Mouse (Mus musculus) ES-E14 (cell line): ENCODE results near the gene Tbl3. TPM values are rescaled to one million over a fixed set of nuclear protein-coding genes. Genes with fewer than 3 reads are reported as not detected.

Experiments used
- DNase-seq: peaks from one replicate; pipeline ENCODE4 v3.0.0-alpha.2; 2013; ENCODE audit warnings: low read depth, low spot score
- H3K27ac ChIP-seq: 2 replicates; pipeline ENCODE4 v1.5.1; 2012; ENCODE audit warnings: low read depth, mild to moderate bottlenecking, low read length, moderate library complexity, mixed read lengths; ENCODE audit not compliant: poor library complexity, insufficient read depth, severe bottlenecking
- H3K36me3 ChIP-seq: 2 replicates; pipeline ENCODE4 v1.6.1; 2012; ENCODE audit warnings: mild to moderate bottlenecking, low read length, moderate library complexity, mixed read lengths; ENCODE audit not compliant: control insufficient read depth, poor library complexity, insufficient read depth, severe bottlenecking
- H3K4me1 ChIP-seq, 2 experiments: fragments of 150-350 bp in 1 of 2; sonication (generic) in 1 of 2; 2 replicates each; pipeline ENCODE4 v1.6.1; 2012; ENCODE audit warnings: low read length in 2 of 2, mild to moderate bottlenecking in 1 of 2, mixed read lengths in 1 of 2; ENCODE audit not compliant: control insufficient read depth in 2 of 2, insufficient read depth in 2 of 2, poor library complexity in 1 of 2
- H3K4me3 ChIP-seq, 2 experiments: fragments of 150-350 bp in 1 of 2; sonication (generic) in 1 of 2; 2 replicates each; pipeline ENCODE4 v1.5.1; 2012; ENCODE audit warnings: low read length in 2 of 2, low read depth in 1 of 2, mild to moderate bottlenecking in 1 of 2, mixed read lengths in 1 of 2; ENCODE audit not compliant: insufficient read depth in 1 of 2, poor library complexity in 1 of 2, severe bottlenecking in 1 of 2
- H3K9ac ChIP-seq: 2 replicates; pipeline ENCODE4 v1.6.1; 2012; ENCODE audit warnings: low read depth, mild to moderate bottlenecking, low read length, mixed read lengths; ENCODE audit not compliant: poor library complexity, insufficient read depth, severe bottlenecking
- H3K9me3 ChIP-seq: fragments of 150-350 bp; sonication (generic); 2 replicates; pipeline ENCODE4 v1.6.1; 2012; ENCODE audit warnings: low read depth, mild to moderate bottlenecking, low read length; ENCODE audit not compliant: control insufficient read depth, insufficient read depth
- CHD2 ChIP-seq: IDR thresholded peaks from 2 replicates; pipeline ENCODE4 v1.6.1; 2014; ENCODE audit warnings: mild to moderate bottlenecking, low read depth, low read length, inconsistent platforms
- HCFC1 ChIP-seq: IDR thresholded peaks from 2 replicates; pipeline ENCODE4 v1.6.1; 2012; ENCODE audit warnings: low read length, inconsistent platforms, borderline replicate concordance; ENCODE audit not compliant: insufficient read depth
- MAFK ChIP-seq: IDR thresholded peaks from 2 replicates; pipeline ENCODE4 v1.6.1; 2014; ENCODE audit warnings: mild to moderate bottlenecking, low read depth, low read length, inconsistent platforms; ENCODE audit not compliant: insufficient read depth
- ZC3H11A ChIP-seq: IDR thresholded peaks from 2 replicates; pipeline ENCODE4 v1.6.1; 2012; ENCODE audit warnings: low read depth, mild to moderate bottlenecking, inconsistent platforms, low read length, borderline replicate concordance
- ZNF384 ChIP-seq: IDR thresholded peaks from 2 replicates; pipeline ENCODE4 v1.6.1; 2012; ENCODE audit warnings: low read depth, low read length, inconsistent platforms
- in situ Hi-C, 2 experiments: fragments of 600-800 bp; cut with MboI; formaldehyde crosslinking; loops; one replicate each; pipeline ENCODE4 v1.15.1; 2025; ENCODE audit warnings: low sequenced_read_pairs in 2 of 2, inconsistent platforms in 1 of 2; ENCODE audit not compliant: unreplicated experiment in 2 of 2
- total RNA-seq: library from RNA; depleted of rRNA; stranded (reverse); fragments of 300-350 nt; gene quantifications from 2 replicates; pipeline ENCODE4 v1.2.3, GENCODE M21; 2012

Gene Tbl3
- total RNA-seq, 1 experiment, result 108 TPM

- no peak for TF ChIP-seq MAFK
- no peak for TF ChIP-seq ZC3H11A
- no peak for TF ChIP-seq CHD2
- no peak for TF ChIP-seq HCFC1
- TF ChIP-seq ZNF384, result no peak
- Histone ChIP-seq H3K9me3 (no peaks in the 10 kb centered on the region), H3K36me3 (no peaks in the 10 kb centered on the region), H3K4me1 (peaks cover 0 to 13% of the 10 kb centered on the region in 2 experiments; a peak in 2 of 4 replicates), H3K4me3 (no peak overlapping the region), H3K27ac (no peak overlapping the region), H3K9ac (no peak overlapping the region)
- no peak for DNase-seq
- in situ Hi-C loops, result no loop called here
Observed at GRCm38 (mm10) chr17:24739926-24740325, 32.5 kb upstream of the Tbl3 start.

GRCm38 (mm10) chr17:24738238-24738637 is 30.8 kb upstream of the Tbl3 start:
- Histone ChIP-seq H3K4me1 (peaks cover 0 to 14% of the 10 kb centered on the region in 2 experiments; a peak in 2 of 4 replicates), H3K4me3 (no peak overlapping the region), H3K27ac (no peak overlapping the region), H3K9ac (no peak overlapping the region), H3K36me3 (no peaks in the 10 kb centered on the region), H3K9me3 (no peaks in the 10 kb centered on the region)
- DNase-seq, result no peak
- in situ Hi-C loops, result no loop called here
- TF ChIP-seq CHD2, result no peak
- no peak for TF ChIP-seq HCFC1
- no peak for TF ChIP-seq MAFK
- TF ChIP-seq ZNF384, result no peak
- TF ChIP-seq ZC3H11A, result no peak

DNA sequence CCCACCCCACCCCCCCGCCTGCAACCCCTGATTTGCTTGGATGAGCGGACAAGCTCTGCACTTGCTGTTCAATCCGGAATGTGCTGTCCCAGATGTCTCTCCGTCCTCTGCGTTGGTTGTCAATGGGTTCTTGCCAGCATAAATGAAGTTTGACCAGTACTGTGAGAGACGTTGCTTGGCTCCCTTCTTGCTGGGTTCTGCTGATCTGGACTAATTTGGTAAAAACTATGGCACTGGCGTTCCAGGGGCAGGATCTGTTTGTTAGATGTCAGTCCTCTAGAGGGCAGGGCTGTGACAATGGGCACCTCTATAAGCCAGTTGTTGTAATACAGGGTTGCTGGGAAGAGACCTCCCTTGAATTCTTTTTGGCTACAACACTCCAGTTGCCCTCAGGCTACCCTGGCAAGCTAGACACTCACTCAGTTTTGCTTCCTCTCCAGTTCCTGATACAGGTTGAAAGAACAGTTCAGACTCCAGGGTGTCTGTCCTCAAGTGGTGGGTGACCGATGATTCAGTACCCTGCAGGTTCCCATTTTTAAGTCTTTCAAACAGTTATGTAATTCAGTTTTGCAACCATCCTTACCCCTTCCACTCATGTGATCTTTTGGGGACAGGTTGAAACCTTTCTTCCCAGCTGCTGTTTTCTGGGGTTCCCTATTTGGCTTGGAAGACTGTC is 29.8 kb upstream of the Tbl3 start:
- H3K4me1 ChIP-seq, result peaks cover 1 to 15% of the 10 kb centered on the region in 2 experiments; a peak in 2 of 4 replicates
- H3K9me3 ChIP-seq, result no peaks in the 10 kb centered on the region
- TF ChIP-seq ZC3H11A, result no peak
- no peak for TF ChIP-seq HCFC1
- no peak for TF ChIP-seq MAFK
- no peak for TF ChIP-seq ZNF384
- TF ChIP-seq CHD2, result no peak
- no peak for DNase-seq
- H3K4me3 ChIP-seq, result peak overlapping the region; percentile 6 to 73; a peak in 3 of 4 replicates
- in situ Hi-C loops, result no loop called here
- no peak overlapping the region for H3K27ac ChIP-seq
- no peaks in the 10 kb centered on the region for H3K36me3 ChIP-seq
- H3K9ac ChIP-seq, result no peak overlapping the region

- Histone ChIP-seq H3K4me3 (peak within 1 kb of the TSS; percentile 73 to 80), H3K9me3 (no peaks in the 10 kb centered on the region), H3K4me1 (peaks cover 1 to 15% of the 10 kb centered on the region in 2 experiments; a peak in 2 of 4 replicates), H3K36me3 (no peaks in the 10 kb centered on the region), H3K27ac (0 out of 2 replicates have a peak within 1 kb of the TSS, but pooled peaks have one; percentile 7), H3K9ac (peak within 1 kb of the TSS; percentile 75)
- in situ Hi-C loops, result no loop called here
- TF ChIP-seq ZNF384, result no peak
- no peak for TF ChIP-seq CHD2
- no peak for TF ChIP-seq MAFK
- TF ChIP-seq HCFC1, result no peak
- no peak for TF ChIP-seq ZC3H11A
- DNase-seq, result peak; percentile 100
Observed at GRCm38 (mm10) chr17:24736330-24737051, 29.0 kb upstream of the Tbl3 start, which contains the start of gene Msrb1. Gene Msrb1 (plus strand): TSS chr17:24736642.
